Mouse (Mus musculus) CH12.LX (cell line): ENCODE results near the gene Lin28b. TPM values are rescaled to one million over a fixed set of nuclear protein-coding genes. Genes with fewer than 3 reads are reported as not detected.
A peak's percentile ranks its signal among the peaks of the same experiment; 100 is the strongest.

Source experiments
- DNase-seq: peaks from one replicate; pipeline ENCODE4 v3.0.0-alpha.2; 2013; ENCODE audit errors: extremely low read depth
- H3K27ac ChIP-seq: 2 replicates; pipeline ENCODE4 v1.5.1; 2012; ENCODE audit warnings: low read depth, mild to moderate bottlenecking, control low read depth, moderate library complexity; ENCODE audit not compliant: insufficient read depth
- H3K27me3 ChIP-seq: replicated peaks from 2 replicates; pipeline ENCODE3; 2012; ENCODE audit warnings: inconsistent platforms
- H3K36me3 ChIP-seq, 2 experiments: replicated peaks in 1 of 2; 2 replicates each; pipeline versions ENCODE3 to v1.6.1; 2012; ENCODE audit warnings: inconsistent platforms in 1 of 2, low read length in 1 of 2, mild to moderate bottlenecking in 1 of 2, mixed read lengths in 1 of 2, moderate library complexity in 1 of 2; ENCODE audit not compliant: control insufficient read depth in 1 of 2, insufficient read depth in 1 of 2
- H3K4me1 ChIP-seq, 2 experiments: 2 replicates each; pipeline ENCODE4 v1.6.1; 2012; ENCODE audit warnings: inconsistent platforms in 1 of 2, moderate library complexity in 1 of 2; ENCODE audit not compliant: insufficient read depth in 2 of 2, control insufficient read depth in 1 of 2
- H3K4me2 ChIP-seq: 2 replicates; pipeline ENCODE4 v1.6.1; 2012; ENCODE audit warnings: low read depth, mild to moderate bottlenecking, control low read depth; ENCODE audit not compliant: poor library complexity, insufficient read depth, severe bottlenecking
- H3K4me3 ChIP-seq, 3 experiments: fragments of 150-350 bp in 1 of 3; sonication (generic) in 1 of 3; replicated peaks in 1 of 3; 2 replicates each; pipeline versions ENCODE3 to v1.5.1; 2011 to 2012; ENCODE audit warnings: low read depth in 2 of 3, low read length in 2 of 3, mild to moderate bottlenecking in 2 of 3, moderate library complexity in 2 of 3, control low read depth in 1 of 3, improper control_type of control experiment in 1 of 3, inconsistent platforms in 1 of 3, mixed read lengths in 1 of 3; ENCODE audit not compliant: poor library complexity in 1 of 3
- H3K79me2 ChIP-seq: replicated peaks from 2 replicates; pipeline ENCODE4 v1.6.1; 2012; ENCODE audit warnings: mild to moderate bottlenecking, moderate library complexity; ENCODE audit not compliant: control insufficient read depth, poor library complexity, insufficient read depth, severe bottlenecking; ENCODE audit errors: extremely low read depth
- H3K9ac ChIP-seq: 2 replicates; pipeline ENCODE4 v1.6.1; 2012; ENCODE audit warnings: low read depth, mild to moderate bottlenecking, control low read depth, moderate library complexity; ENCODE audit not compliant: insufficient read depth
- H3K9me3 ChIP-seq: replicated peaks from 2 replicates; pipeline ENCODE3; 2012; ENCODE audit warnings: low read length, inconsistent platforms, mixed read lengths
- BHLHE40 ChIP-seq: IDR thresholded peaks from 2 replicates; pipeline ENCODE4 v1.6.1; 2011; ENCODE audit warnings: mild to moderate bottlenecking, low read depth, low read length, improper control_type of control experiment
- CHD1 ChIP-seq: IDR thresholded peaks from 2 replicates; pipeline ENCODE4 v1.6.1; 2012; ENCODE audit warnings: low read depth, low read length, improper control_type of control experiment, inconsistent platforms
- GABPA ChIP-seq: IDR thresholded peaks from 2 replicates; pipeline ENCODE4 v1.6.1; 2012; ENCODE audit warnings: low read depth, low read length, improper control_type of control experiment, inconsistent platforms; ENCODE audit not compliant: insufficient replicate concordance
- HCFC1 ChIP-seq: IDR thresholded peaks from 2 replicates; pipeline ENCODE4 v1.6.1; 2012; ENCODE audit warnings: low read depth, mild to moderate bottlenecking, inconsistent platforms, low read length, improper control_type of control experiment
- JUN ChIP-seq: IDR thresholded peaks from 2 replicates; pipeline ENCODE4 v1.6.1; 2011; ENCODE audit warnings: low read depth, mild to moderate bottlenecking, low read length, improper control_type of control experiment, moderate library complexity; ENCODE audit not compliant: insufficient read depth
- KAT2A ChIP-seq: IDR thresholded peaks from 2 replicates; pipeline ENCODE4 v1.6.1; 2012; ENCODE audit warnings: low read length, improper control_type of control experiment, inconsistent platforms; ENCODE audit not compliant: insufficient replicate concordance
- MAFK ChIP-seq: IDR thresholded peaks from 2 replicates; pipeline ENCODE4 v1.6.1; 2011; ENCODE audit warnings: low read length, improper control_type of control experiment; ENCODE audit not compliant: insufficient replicate concordance
- MEF2A ChIP-seq: IDR thresholded peaks from 2 replicates; pipeline ENCODE4 v1.6.1; 2014; ENCODE audit warnings: low read depth, mild to moderate bottlenecking, inconsistent platforms, low read length, improper control_type of control experiment, borderline replicate concordance
- NELFE ChIP-seq: IDR thresholded peaks from 2 replicates; pipeline ENCODE4 v1.6.1; 2011; ENCODE audit warnings: low read depth, low read length, improper control_type of control experiment
- NRF1 ChIP-seq: IDR thresholded peaks from 2 replicates; pipeline ENCODE4 v1.6.1; 2014; ENCODE audit warnings: low read depth, mild to moderate bottlenecking, inconsistent platforms, low read length, improper control_type of control experiment, moderate library complexity
- PAX5 ChIP-seq: IDR thresholded peaks from 2 replicates; pipeline ENCODE4 v1.6.1; 2012; ENCODE audit warnings: low read length, inconsistent platforms, mixed read lengths
- POLR2A ChIP-seq: IDR thresholded peaks from 2 replicates; pipeline ENCODE4 v1.6.1; 2011; ENCODE audit warnings: low read depth, mild to moderate bottlenecking, improper control_type of control experiment, low read length
- POLR2AphosphoS2 ChIP-seq: IDR thresholded peaks from 2 replicates; pipeline ENCODE4 v1.6.1; 2011; ENCODE audit warnings: low read depth, low read length, improper control_type of control experiment
- RAD21 ChIP-seq: IDR thresholded peaks from 2 replicates; pipeline ENCODE4 v1.6.1; 2011; ENCODE audit warnings: low read depth, mild to moderate bottlenecking, low read length, improper control_type of control experiment, moderate library complexity
- SIN3A ChIP-seq: IDR thresholded peaks from 2 replicates; pipeline ENCODE4 v1.6.1; 2012; ENCODE audit warnings: low read length, improper control_type of control experiment, inconsistent platforms
- SMC3 ChIP-seq: IDR thresholded peaks from 2 replicates; pipeline ENCODE4 v1.6.1; 2011; ENCODE audit warnings: low read depth, low read length, improper control_type of control experiment
- TBP ChIP-seq: conservative IDR thresholded peaks from 2 replicates; pipeline ENCODE4 v1.6.1; 2011; ENCODE audit warnings: low read depth, low read length, improper control_type of control experiment
- USF1 ChIP-seq: IDR thresholded peaks from 2 replicates; pipeline ENCODE4 v1.6.1; 2014; ENCODE audit warnings: low read depth, mild to moderate bottlenecking, inconsistent platforms, low read length, improper control_type of control experiment
- USF2 ChIP-seq: conservative IDR thresholded peaks from 2 replicates; pipeline ENCODE4 v1.6.1; 2011; ENCODE audit warnings: low read depth, low read length, improper control_type of control experiment
- ZC3H11A ChIP-seq: IDR thresholded peaks from 2 replicates; pipeline ENCODE4 v1.6.1; 2012; ENCODE audit warnings: low read depth, mild to moderate bottlenecking, inconsistent platforms, low read length, improper control_type of control experiment
- ZMIZ1 ChIP-seq: IDR thresholded peaks from 2 replicates; pipeline ENCODE4 v1.6.1; 2012; ENCODE audit warnings: low read depth, mild to moderate bottlenecking, inconsistent platforms, low read length, improper control_type of control experiment
- ZNF384 ChIP-seq: IDR thresholded peaks from 2 replicates; pipeline ENCODE4 v1.6.1; 2012; ENCODE audit warnings: low read depth, low read length, improper control_type of control experiment, inconsistent platforms
- dilution Hi-C: fragments of 300-500 bp; cut with MboI; formaldehyde crosslinking; loops from 2 replicates; pipeline ENCODE4 v1.14.3; 2020; ENCODE audit warnings: low sequenced_read_pairs; ENCODE audit not compliant: extremely low pct_unique_long_range_greater_than_20kb, extremely low pct_ligation_motif_present
- in situ Hi-C: fragments of 300-500 bp; cut with MboI; formaldehyde crosslinking; loops from 3 replicates; pipeline ENCODE4 v1.14.3; 2019; ENCODE audit warnings: low sequenced_read_pairs, low pct_ligation_motif_present, low pct_unique_long_range_greater_than_20kb, mixed read lengths
- polyA plus RNA-seq: library from polyadenylated mRNA; unstranded; fragments of >175 nt; gene quantifications from 2 replicates; pipeline ENCODE4 v1.2.1, GENCODE M21; 2012; ENCODE audit warnings: low read depth; ENCODE audit not compliant: insufficient read length
- total RNA-seq, 2 experiments: library from RNA; depleted of rRNA; stranded (reverse); fragments of 300-350 nt in 1 of 2; fragments of >200 nt in 1 of 2; gene quantifications; 2 replicates each; pipeline ENCODE4 v1.2.3; 2012 to 2014

Lin28b gene
- total and polyA plus RNA-seq, 3 experiments, result 10.0 to 14.1 (median 11.6) TPM

DNA sequence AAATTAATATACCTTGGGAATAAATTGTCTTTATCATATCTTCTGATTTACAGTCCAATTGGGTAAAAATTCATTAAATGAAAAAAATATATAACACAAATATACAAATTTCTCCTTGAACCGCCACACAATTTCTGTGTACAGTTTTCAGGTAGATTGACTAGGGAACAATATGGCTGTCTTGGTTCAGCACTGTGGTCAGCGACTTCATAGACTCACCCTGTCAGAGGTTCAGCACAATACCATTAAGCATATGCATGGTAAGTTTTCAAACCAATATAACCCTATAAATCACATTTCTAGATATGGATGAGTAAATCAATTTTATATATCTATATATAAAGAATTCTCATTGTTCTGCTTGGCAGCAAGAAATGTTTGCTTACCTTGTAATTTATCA is 3.0 kb downstream of the Lin28b start:
- TF ChIP-seq CHD1 (no peak), TBP (no peak), POLR2A (no peak), USF2 (no peak), SIN3A (no peak), NRF1 (no peak), MEF2A (no peak), POLR2AphosphoS2 (no peak), NELFE (no peak), GABPA (no peak), MAFK (no peak), ZMIZ1 (no peak), JUN (no peak), PAX5 (no peak), ZC3H11A (no peak), HCFC1 (no peak), KAT2A (no peak), BHLHE40 (no peak), SMC3 (no peak), RAD21 (no peak)
- TF ChIP-seq, all 38 proteins: peak for 0
- no peak overlapping the region for H3K4me3 ChIP-seq
- in situ Hi-C loops (no loop called here), dilution Hi-C loops (no loop called here)
- H3K4me2 ChIP-seq, result no peak overlapping the region
- peaks cover 14% of the 10 kb centered on the region for H3K9me3 ChIP-seq
- no peaks in the 10 kb centered on the region for H3K36me3 ChIP-seq
- no peak overlapping the region for H3K27ac ChIP-seq
- no peaks in the 10 kb centered on the region for H3K79me2 ChIP-seq
- no peaks in the 10 kb centered on the region for H3K4me1 ChIP-seq
- no peak for DNase-seq
- no peaks in the 10 kb centered on the region for H3K27me3 ChIP-seq
- no peak overlapping the region for H3K9ac ChIP-seq

GRCm38 (mm10) chr10:45473663-45474333 is 12.4 kb downstream of the Lin28b start:
- in situ Hi-C loops (no loop called here), dilution Hi-C loops (no loop called here)
- no peak for TF ChIP-seq USF1
- peak; percentile 71 for TF ChIP-seq ZNF384
- TF ChIP-seq, all 38 proteins: peak for 1
- 0 out of 2 replicates have a peak, but pooled peaks cover 3% of the 10 kb centered on the region for H3K79me2 ChIP-seq
- H3K4me1 ChIP-seq, result no peaks in the 10 kb centered on the region
- no peaks in the 10 kb centered on the region for H3K27me3 ChIP-seq
- DNase-seq, result no peak
- H3K9me3 ChIP-seq, result no peaks in the 10 kb centered on the region
- peak overlapping the region in 1 of 3 experiments; percentile 32 for H3K4me3 ChIP-seq
- H3K27ac ChIP-seq, result no peak overlapping the region
- H3K36me3 ChIP-seq, result no peaks in the 10 kb centered on the region
- H3K9ac ChIP-seq, result no peak overlapping the region
- H3K4me2 ChIP-seq, result peak overlapping the region; percentile 46; the same call in 1 of the 2 replicates
